Mouse (Mus musculus): ENCODE results near the gene Nfkbil1.
"Not testable (repeated sequence)": the region's sequence is repeated elsewhere in the genome, so short reads cannot be mapped to it uniquely, and the experiment has no call there.

DNA sequence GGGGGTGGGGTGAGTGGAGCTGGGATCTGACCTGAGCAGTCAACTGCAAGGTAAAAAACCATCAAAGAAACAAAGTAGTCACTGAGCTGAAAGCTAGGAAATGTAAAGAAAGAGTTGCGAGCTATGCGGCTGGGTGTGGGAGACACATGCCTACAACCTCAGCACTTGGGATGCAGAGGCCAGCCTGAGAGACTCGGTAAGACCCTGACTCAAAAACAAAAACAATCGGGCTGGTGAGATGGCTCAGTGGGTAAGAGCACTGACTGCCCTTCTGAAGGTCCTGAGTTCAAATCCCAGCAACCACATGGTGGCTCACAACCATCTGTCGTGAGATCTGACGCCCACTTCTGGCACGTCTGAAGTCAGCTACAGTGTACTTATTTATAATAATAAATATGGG is 1.5 kb downstream of the Nfkbil1 start:
- not testable (repeated sequence) for TF ChIP-seq CTCF, EP300 (IDR thresholded peaks at IDR 0.05; ENCODE audit: low read depth)
